Mouse (Mus musculus): ENCODE measurements around the gene Dnajb12. TPM values are rescaled to one million over a fixed set of nuclear protein-coding genes. Genes with fewer than 3 reads are reported as not detected.

The Dnajb12 gene
- polyA plus RNA-seq (2014; fragmentation: Nextera tagmentation; extraction: Ambion mirVana), result 24.6 and 36.0 TPM in 2 replicates

GRCm38 (mm10) chr10:59879255-59880028 lies at the start of gene Dnajb12:
Dnajb12 (plus strand) TSS chr10:59879556.
- WGBS, result under 1% methylated on average over 79 of the region's 80 CpGs

GRCm38 (mm10) chr10:59829886-59830285 lies 49.5 kb upstream of the Dnajb12 start:
- H3K9me3 ChIP-seq (ENCODE audit: control insufficient read depth, low read length), result peaks cover 2% of the 10 kb centered on the region; the same call in 1 of the 2 replicates
- WGBS, result 92% methylated on average over 6 of the region's 6 CpGs
- H3K4me3 ChIP-seq (ENCODE audit: low read length), result no peak overlapping the region
- no peak overlapping the region for H3K4me2 ChIP-seq (replicated peaks; ENCODE audit: low read depth, low read length)
- H3K27me3 ChIP-seq (ENCODE audit: control insufficient read depth, insufficient read depth, low read length), result no peaks in the 10 kb centered on the region
- no peaks in the 10 kb centered on the region for H3K4me1 ChIP-seq (ENCODE audit: control insufficient read depth, insufficient read depth, low read length)
- no peak for ATAC-seq (ENCODE audit: low FRiP score, low TSS enrichment)
- no peak overlapping the region for H3K9ac ChIP-seq (ENCODE audit: low read depth, low read length)
- no peak overlapping the region for H3K27ac ChIP-seq (ENCODE audit: low read depth, low read length)
- peaks cover 29% of the 10 kb centered on the region for H3K36me3 ChIP-seq (ENCODE audit: control insufficient read depth, insufficient read depth, low read length)

More at GRCm38 (mm10) chr10:59879255-59880028, at the start of gene Dnajb12:
- peak; percentile 94 for ATAC-seq (ENCODE audit: low FRiP score, low TSS enrichment)
- peak within 1 kb of the TSS; percentile 99 for H3K27ac ChIP-seq (ENCODE audit: low read depth, low read length)
- peaks cover 10% of the 10 kb centered on the region for H3K4me1 ChIP-seq (ENCODE audit: control insufficient read depth, insufficient read depth, low read length)
- no peaks in the 10 kb centered on the region for H3K9me3 ChIP-seq (ENCODE audit: control insufficient read depth, low read length)
- peak within 1 kb of the TSS; percentile 73 for H3K4me3 ChIP-seq (ENCODE audit: low read length)
- no peaks in the 10 kb centered on the region; the same call in 1 of the 2 replicates for H3K36me3 ChIP-seq (ENCODE audit: control insufficient read depth, insufficient read depth, low read length)
- H3K4me2 ChIP-seq (replicated peaks; ENCODE audit: low read depth, low read length), result peak within 1 kb of the TSS; percentile 90
- H3K9ac ChIP-seq (ENCODE audit: low read depth, low read length), result peak within 1 kb of the TSS; percentile 89
- H3K27me3 ChIP-seq (ENCODE audit: control insufficient read depth, insufficient read depth, low read length), result no peaks in the 10 kb centered on the region

GRCm38 (mm10) chr10:59831950-59832349 lies 47.4 kb upstream of the Dnajb12 start:
- H3K9ac ChIP-seq (ENCODE audit: low read depth, low read length), result no peak overlapping the region
- peaks cover 2% of the 10 kb centered on the region; the same call in 1 of the 2 replicates for H3K9me3 ChIP-seq (ENCODE audit: control insufficient read depth, low read length)
- 81% methylated on average over 7 of the region's 7 CpGs for WGBS
- H3K27ac ChIP-seq (ENCODE audit: low read depth, low read length), result no peak overlapping the region
- ATAC-seq (ENCODE audit: low FRiP score, low TSS enrichment), result no peak
- no peaks in the 10 kb centered on the region for H3K27me3 ChIP-seq (ENCODE audit: control insufficient read depth, insufficient read depth, low read length)
- no peak overlapping the region for H3K4me3 ChIP-seq (ENCODE audit: low read length)
- H3K4me1 ChIP-seq (ENCODE audit: control insufficient read depth, insufficient read depth, low read length), result no peaks in the 10 kb centered on the region
- H3K4me2 ChIP-seq (replicated peaks; ENCODE audit: low read depth, low read length), result no peak overlapping the region
- peaks cover 29% of the 10 kb centered on the region for H3K36me3 ChIP-seq (ENCODE audit: control insufficient read depth, insufficient read depth, low read length)

GRCm38 (mm10) chr10:59835301-59836155 lies 43.8 kb upstream of the Dnajb12 start:
- no peak overlapping the region for H3K4me3 ChIP-seq (ENCODE audit: low read length)
- H3K27ac ChIP-seq (ENCODE audit: low read depth, low read length), result peak overlapping the region; percentile 48; the same call in 1 of the 2 replicates
- no peaks in the 10 kb centered on the region for H3K9me3 ChIP-seq (ENCODE audit: control insufficient read depth, low read length)
- H3K4me2 ChIP-seq (replicated peaks; ENCODE audit: low read depth, low read length), result no peak overlapping the region
- WGBS, result 41% methylated on average over 14 of the region's 14 CpGs
- H3K9ac ChIP-seq (ENCODE audit: low read depth, low read length), result no peak overlapping the region
- no peaks in the 10 kb centered on the region for H3K27me3 ChIP-seq (ENCODE audit: control insufficient read depth, insufficient read depth, low read length)
- peaks cover 8% of the 10 kb centered on the region; the same call in 1 of the 2 replicates for H3K36me3 ChIP-seq (ENCODE audit: control insufficient read depth, insufficient read depth, low read length)
- peak; percentile 76; the same call in 1 of the 2 replicates for ATAC-seq (ENCODE audit: low FRiP score, low TSS enrichment)
- 0 out of 2 replicates have a peak, but pooled peaks cover 5% of the 10 kb centered on the region for H3K4me1 ChIP-seq (ENCODE audit: control insufficient read depth, insufficient read depth, low read length)

GRCm38 (mm10) chr10:59837490-59837889 lies 41.9 kb upstream of the Dnajb12 start:
- Histone ChIP-seq H3K9ac (ENCODE audit: low read depth, low read length) (no peak overlapping the region), H3K4me1 (ENCODE audit: control insufficient read depth, insufficient read depth, low read length) (0 out of 2 replicates have a peak, but pooled peaks cover 5% of the 10 kb centered on the region), H3K4me2 (replicated peaks; ENCODE audit: low read depth, low read length) (no peak overlapping the region), H3K9me3 (ENCODE audit: control insufficient read depth, low read length) (no peaks in the 10 kb centered on the region), H3K36me3 (ENCODE audit: control insufficient read depth, insufficient read depth, low read length) (peaks cover 4% of the 10 kb centered on the region; the same call in 1 of the 2 replicates), H3K27me3 (ENCODE audit: control insufficient read depth, insufficient read depth, low read length) (no peaks in the 10 kb centered on the region), H3K27ac (ENCODE audit: low read depth, low read length) (no peak overlapping the region), H3K4me3 (ENCODE audit: low read length) (no peak overlapping the region)
- no peak for ATAC-seq (ENCODE audit: low FRiP score, low TSS enrichment)
- 79% methylated on average over 5 of the region's 5 CpGs for WGBS

- Histone ChIP-seq H3K9ac (ENCODE audit: low read depth, low read length) (no peak overlapping the region), H3K9me3 (ENCODE audit: control insufficient read depth, low read length) (no peaks in the 10 kb centered on the region), H3K4me3 (ENCODE audit: low read length) (no peak overlapping the region), H3K4me1 (ENCODE audit: control insufficient read depth, insufficient read depth, low read length) (0 out of 2 replicates have a peak, but pooled peaks cover 11% of the 10 kb centered on the region), H3K4me2 (replicated peaks; ENCODE audit: low read depth, low read length) (no peak overlapping the region), H3K36me3 (ENCODE audit: control insufficient read depth, insufficient read depth, low read length) (no peaks in the 10 kb centered on the region), H3K27ac (ENCODE audit: low read depth, low read length) (no peak overlapping the region), H3K27me3 (ENCODE audit: control insufficient read depth, insufficient read depth, low read length) (no peaks in the 10 kb centered on the region)
- no peak for ATAC-seq (ENCODE audit: low FRiP score, low TSS enrichment)
- 91% methylated on average over 8 of the region's 8 CpGs for WGBS
Measured at GRCm38 (mm10) chr10:59841434-59841833, 37.9 kb upstream of the Dnajb12 start.

GRCm38 (mm10) chr10:59843125-59843524 lies 36.2 kb upstream of the Dnajb12 start:
- Histone ChIP-seq H3K4me1 (ENCODE audit: control insufficient read depth, insufficient read depth, low read length) (0 out of 2 replicates have a peak, but pooled peaks cover 11% of the 10 kb centered on the region), H3K36me3 (ENCODE audit: control insufficient read depth, insufficient read depth, low read length) (no peaks in the 10 kb centered on the region), H3K4me2 (replicated peaks; ENCODE audit: low read depth, low read length) (no peak overlapping the region), H3K9ac (ENCODE audit: low read depth, low read length) (no peak overlapping the region), H3K9me3 (ENCODE audit: control insufficient read depth, low read length) (no peaks in the 10 kb centered on the region), H3K4me3 (ENCODE audit: low read length) (no peak overlapping the region), H3K27ac (ENCODE audit: low read depth, low read length) (no peak overlapping the region), H3K27me3 (ENCODE audit: control insufficient read depth, insufficient read depth, low read length) (no peaks in the 10 kb centered on the region)
- 20% methylated on average over 5 of the region's 5 CpGs for WGBS
- no peak for ATAC-seq (ENCODE audit: low FRiP score, low TSS enrichment)

GRCm38 (mm10) chr10:59844686-59845085 lies 34.7 kb upstream of the Dnajb12 start:
- no peak for ATAC-seq (ENCODE audit: low FRiP score, low TSS enrichment)
- Histone ChIP-seq H3K9me3 (ENCODE audit: control insufficient read depth, low read length) (no peaks in the 10 kb centered on the region), H3K4me3 (ENCODE audit: low read length) (no peak overlapping the region), H3K4me2 (replicated peaks; ENCODE audit: low read depth, low read length) (no peak overlapping the region), H3K36me3 (ENCODE audit: control insufficient read depth, insufficient read depth, low read length) (no peaks in the 10 kb centered on the region), H3K27me3 (ENCODE audit: control insufficient read depth, insufficient read depth, low read length) (no peaks in the 10 kb centered on the region), H3K27ac (ENCODE audit: low read depth, low read length) (no peak overlapping the region), H3K9ac (ENCODE audit: low read depth, low read length) (no peak overlapping the region), H3K4me1 (ENCODE audit: control insufficient read depth, insufficient read depth, low read length) (0 out of 2 replicates have a peak, but pooled peaks cover 12% of the 10 kb centered on the region)
- whole genome bisulfite sequencing, result 28% methylated on average over 9 of the region's 9 CpGs

All from kidney, embryonic 14.5 days (tissue).